Mouse (Mus musculus) brain, embryonic 14.5 days (tissue): ENCODE data around the gene Adap1.

Experiments used
- CTCF ChIP-seq: fragments of 200-500 bp; IDR thresholded peaks from 2 replicates; pipeline ENCODE4 v1.5.1; 2012; ENCODE audit warnings: inconsistent platforms, mild to moderate bottlenecking, moderate library complexity, borderline replicate concordance; ENCODE audit not compliant: insufficient read depth, insufficient read length; ENCODE audit errors: extremely low read depth
- POLR2A ChIP-seq: fragments of 200-500 bp; IDR thresholded peaks from 2 replicates; pipeline ENCODE4 v1.6.1; 2012; ENCODE audit warnings: mild to moderate bottlenecking, inconsistent platforms, borderline replicate concordance; ENCODE audit not compliant: poor library complexity, insufficient read depth, insufficient read length, severe bottlenecking; ENCODE audit errors: extremely low read depth

GRCm38 (mm10) chr5:139363858-139364257, 38.4 kb upstream of the Adap1 start:
- no peak for TF ChIP-seq CTCF
- TF ChIP-seq POLR2A = no peak
